Mouse (Mus musculus) stomach, adult 2 months (tissue): ENCODE results near the gene Prepl. TPM values are rescaled to one million over a fixed set of nuclear protein-coding genes. Genes with fewer than 3 reads are reported as not detected.

Experiments used
- polyA plus RNA-seq: library from polyadenylated mRNA; depleted of rRNA; stranded (reverse); fragments of >200 nt; gene quantifications from 2 replicates; pipeline ENCODE4 v1.2.3, GENCODE M21; 2012; rRNA removed

The Prepl gene
- polyA plus RNA-seq: 1.6 and 3.5 TPM in 2 replicates

DNA sequence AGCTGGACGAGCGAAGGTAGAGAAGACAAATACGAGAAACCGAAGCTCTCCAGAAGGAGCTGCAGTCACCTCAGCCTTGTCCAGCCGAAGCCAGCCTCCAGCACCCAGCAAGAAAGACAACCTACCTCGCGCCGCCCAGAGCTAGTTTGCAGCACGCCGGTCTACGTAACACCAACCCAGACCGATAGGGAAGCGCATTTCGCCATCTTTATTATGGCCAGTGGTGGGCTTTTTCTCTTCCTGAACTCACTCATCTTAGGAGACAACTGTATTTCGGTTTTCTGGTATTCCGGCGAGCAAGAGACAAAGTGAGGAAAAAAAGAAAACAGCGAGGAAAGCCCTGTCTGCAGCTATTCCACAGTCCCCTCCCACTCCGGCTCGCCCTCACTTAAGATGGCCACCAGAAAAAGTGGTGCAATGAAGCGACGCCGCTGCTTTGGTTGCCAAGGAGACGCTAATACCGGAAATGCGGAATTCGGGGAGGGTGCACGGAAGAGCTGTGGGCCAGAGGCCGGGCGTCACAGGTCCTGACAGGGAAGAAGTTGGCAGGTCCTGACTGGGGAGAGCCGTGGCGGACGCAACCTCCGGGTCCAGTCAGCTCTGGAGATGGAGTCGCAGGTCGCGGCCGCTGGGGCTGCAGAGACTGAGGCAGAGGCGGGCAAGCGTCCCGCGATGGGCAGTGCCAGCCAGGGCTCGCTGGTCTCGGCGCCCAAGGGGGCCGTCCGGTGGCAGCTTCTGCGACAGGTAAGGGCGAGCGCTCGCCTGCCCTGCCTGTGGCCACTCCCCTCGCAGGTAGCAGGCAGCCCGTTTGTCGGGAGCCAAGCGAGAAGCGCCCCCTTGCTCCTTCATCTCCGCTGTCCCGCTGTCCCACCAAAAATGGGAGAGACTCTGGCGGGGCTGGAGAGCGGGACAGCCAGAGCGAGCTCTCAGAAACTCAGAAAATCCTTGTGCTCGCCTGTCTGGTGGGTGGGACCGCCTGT, at the start of gene Prepl, which contains the start of gene Camkmt:
Gene Prepl (minus strand): TSS at position 122 of the 980 bp plus-strand sequence.
Gene Camkmt (plus strand): TSS at position 433 of the 980 bp plus-strand sequence.

DNA sequence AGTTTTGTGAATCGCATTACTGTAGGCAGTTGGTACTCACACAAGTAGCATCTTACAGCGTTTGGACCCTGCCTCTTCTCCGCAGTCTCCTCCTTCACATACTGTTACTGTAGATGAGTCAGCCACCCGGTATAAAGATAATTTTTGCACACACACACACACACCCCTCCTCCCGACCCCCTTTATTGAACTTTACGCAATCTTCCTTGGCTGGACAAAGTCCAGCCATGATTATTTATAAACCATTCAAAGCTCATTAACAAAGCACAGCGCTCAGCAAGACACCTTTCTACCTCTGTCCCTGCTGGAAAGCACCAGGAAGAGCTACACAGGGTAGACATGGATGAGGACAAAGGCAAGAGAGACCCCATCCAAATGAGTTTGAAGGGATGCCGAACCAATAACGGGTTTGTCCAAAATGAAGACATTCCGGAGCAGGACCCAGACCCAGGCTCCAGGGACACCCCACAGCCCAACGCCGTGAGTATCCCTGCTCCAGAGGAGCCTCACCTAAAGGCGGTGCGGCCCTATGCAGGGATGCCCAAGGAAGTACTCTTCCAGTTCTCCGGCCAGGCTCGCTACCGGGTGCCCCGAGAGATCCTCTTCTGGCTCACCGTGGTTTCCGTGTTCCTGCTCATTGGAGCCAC, 61.8 kb downstream of the Prepl start, which contains the start of gene Slc3a1:
Gene Slc3a1 (plus strand): TSS at position 284 of the 647 bp plus-strand sequence.

Other genes with a start within 250 kb of the Prepl start
- 3.9 and 4.0 TPM in 2 replicates for gene Ppm1b, start 133.5 kb downstream of the Prepl start, polyA plus RNA-seq
- 0.04 and 0.09 TPM in 2 replicates for gene Slc3a1, start 61.9 kb downstream of the Prepl start, polyA plus RNA-seq
- gene Camkmt, start 311 bp upstream of the Prepl start, polyA plus RNA-seq: 1.7 and 2.5 TPM in 2 replicates